Mouse (Mus musculus) liver, embryonic 14.5 days (tissue): ENCODE measurements around the gene BC028528.

Source experiments
- CTCF ChIP-seq: IDR thresholded peaks from 2 replicates; pipeline ENCODE4 v1.5.1; 2016; ENCODE audit warnings: antibody characterized with exemption, low read depth, control low read depth
- EP300 ChIP-seq: IDR thresholded peaks from 2 replicates; pipeline ENCODE4 v1.6.1; 2016; ENCODE audit warnings: antibody characterized with exemption, low read depth

GRCm38 (mm10) chr3:95856115-95856514, 35.7 kb downstream of the BC028528 start:
- TF ChIP-seq CTCF (no peak), EP300 (no peak)
